Mouse (Mus musculus): Measurements from ENCODE around the gene Grik3.

The Grik3 gene

GRCm38 (mm10) chr4:125544947-125545767, 54.7 kb downstream of the Grik3 start:
- DNase-seq (ENCODE audit: low read depth) = no peak

- no peak for DNase-seq (ENCODE audit: low read depth)
Measured at GRCm38 (mm10) chr4:125545768-125546220, 55.3 kb downstream of the Grik3 start.

- no peak for DNase-seq (ENCODE audit: low read depth)
Measured at GRCm38 (mm10) chr4:125548190-125548589, 57.7 kb downstream of the Grik3 start.

- DNase-seq (ENCODE audit: low read depth) = no peak
Measured at GRCm38 (mm10) chr4:125553754-125554153, 63.3 kb downstream of the Grik3 start.

GRCm38 (mm10) chr4:125556405-125557308, 66.2 kb downstream of the Grik3 start:
- no peak for DNase-seq (ENCODE audit: low read depth)

- no peak for DNase-seq (ENCODE audit: low read depth)
Measured at GRCm38 (mm10) chr4:125559564-125559963, 69.1 kb downstream of the Grik3 start.

GRCm38 (mm10) chr4:125560806-125561205, 70.3 kb downstream of the Grik3 start:
- no peak for DNase-seq (ENCODE audit: low read depth)

- no peak for DNase-seq (ENCODE audit: low read depth)
Measured at GRCm38 (mm10) chr4:125563579-125563978, 73.1 kb downstream of the Grik3 start.

- DNase-seq (ENCODE audit: low read depth) = no peak
Measured at GRCm38 (mm10) chr4:125564008-125564710, 73.7 kb downstream of the Grik3 start.

- DNase-seq (ENCODE audit: low read depth) = no peak
Measured at GRCm38 (mm10) chr4:125565711-125566439, 75.4 kb downstream of the Grik3 start.

GRCm38 (mm10) chr4:125568210-125568609, 77.7 kb downstream of the Grik3 start:
- no peak for DNase-seq (ENCODE audit: low read depth)

GRCm38 (mm10) chr4:125571651-125572311, 81.3 kb downstream of the Grik3 start:
- no peak for DNase-seq (ENCODE audit: low read depth)

GRCm38 (mm10) chr4:125572312-125572663, 81.8 kb downstream of the Grik3 start:
- DNase-seq (ENCODE audit: low read depth) = no peak

- DNase-seq (ENCODE audit: low read depth) = no peak
Measured at GRCm38 (mm10) chr4:125573000-125573399, 82.5 kb downstream of the Grik3 start.

- DNase-seq (ENCODE audit: low read depth) = no peak
Measured at GRCm38 (mm10) chr4:125573951-125574675, 83.6 kb downstream of the Grik3 start.

- no peak for DNase-seq (ENCODE audit: low read depth)
Measured at GRCm38 (mm10) chr4:125580336-125580735, 89.8 kb downstream of the Grik3 start.

- DNase-seq (ENCODE audit: low read depth) = no peak
Measured at GRCm38 (mm10) chr4:125583272-125583671, 92.8 kb downstream of the Grik3 start.

GRCm38 (mm10) chr4:125583935-125584334, 93.4 kb downstream of the Grik3 start:
- DNase-seq (ENCODE audit: low read depth) = no peak

- DNase-seq (ENCODE audit: low read depth) = no peak
Measured at GRCm38 (mm10) chr4:125584676-125585075, 94.2 kb downstream of the Grik3 start.

- no peak for DNase-seq (ENCODE audit: low read depth)
Measured at GRCm38 (mm10) chr4:125587577-125587976, 97.1 kb downstream of the Grik3 start.
